Mouse (Mus musculus): Measurements from ENCODE around the gene Slc2a6.
A peak's percentile ranks its signal among the peaks of the same experiment; 100 is the strongest.

DNA sequence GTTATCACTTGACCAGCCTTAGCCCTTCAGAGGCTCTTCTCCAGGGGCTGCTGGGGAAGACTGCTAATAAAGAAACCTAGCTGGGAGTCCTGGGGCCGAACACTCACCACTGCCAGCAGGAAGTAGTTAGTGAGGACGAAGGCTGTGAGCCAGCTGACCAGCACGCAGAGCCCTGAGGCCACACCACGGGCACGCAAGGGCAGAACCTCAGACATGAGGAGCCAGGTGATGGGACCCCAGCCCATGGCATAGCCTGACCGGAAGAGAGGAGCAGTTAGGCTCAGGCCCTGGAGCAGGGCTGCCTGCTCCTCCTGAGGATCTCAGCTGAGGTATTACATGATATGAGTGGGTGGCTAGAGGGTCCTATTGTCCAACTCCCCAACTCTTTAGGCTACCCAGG lies 5.2 kb downstream of the Slc2a6 start:
- TF ChIP-seq E2F4 (IDR thresholded peaks at IDR 0.05; ENCODE audit: borderline replicate concordance, low read depth, low read length), result no peak
- TF ChIP-seq CTCF (IDR thresholded peaks at IDR 0.05 in 2 of 3, conservative IDR thresholded peaks at IDR 0.05 in 1 of 3; ENCODE audit: control insufficient read depth in 1 of 3, insufficient read depth in 1 of 3, low read depth in 2 of 3, low read length in 3 of 3, poor library complexity in 1 of 3, severe bottlenecking in 1 of 3), result no peak
- TF ChIP-seq POLR2A (IDR thresholded peaks at IDR 0.05; ENCODE audit: control insufficient read depth in 1 of 2, insufficient read depth in 1 of 2, low read depth in 1 of 2, low read length in 2 of 2, poor library complexity in 1 of 2), result 0 out of 4 replicates have a peak, but pooled peaks of 1 of the 2 experiments have one; percentile 13
- TF ChIP-seq MAX (IDR thresholded peaks at IDR 0.05; ENCODE audit: low read length), result no peak
- TF ChIP-seq TBP (IDR thresholded peaks at IDR 0.05; ENCODE audit: low read depth, low read length), result no peak
